Mouse (Mus musculus) MN1 (cell line): ENCODE results near the gene Ntm.

Source experiments
- DNase-seq: peaks from one replicate; pipeline ENCODE4 v3.0.0-alpha.2; 2016; ENCODE audit warnings: low spot score

Gene Ntm

GRCm38 (mm10) chr9:29473418-29473817, 489.5 kb downstream of the Ntm start:
- DNase-seq, result no peak

GRCm38 (mm10) chr9:29472226-29472625, 490.7 kb downstream of the Ntm start:
- DNase-seq, result no peak

DNA sequence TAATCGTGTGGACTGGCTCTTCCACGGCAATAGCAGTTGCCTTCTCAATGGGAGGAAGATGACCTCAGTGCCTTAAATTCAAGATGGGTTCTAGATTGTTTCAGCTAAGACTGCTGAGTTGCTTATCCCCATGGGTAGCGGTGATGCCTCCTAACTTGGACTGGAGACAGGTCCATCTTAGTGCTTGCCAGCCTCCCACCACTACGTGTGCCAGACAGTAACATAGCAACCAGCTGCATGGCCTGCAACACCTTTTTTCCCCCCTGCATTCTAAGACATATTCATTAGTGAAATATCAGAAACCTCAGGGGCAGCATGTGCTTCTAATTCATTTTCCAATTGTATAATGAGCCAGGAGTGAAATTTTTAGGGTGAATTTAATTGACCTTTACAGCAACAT, 498.2 kb downstream of the Ntm start:
- no peak for DNase-seq

GRCm38 (mm10) chr9:29462970-29463593, 499.9 kb downstream of the Ntm start:
- DNase-seq, result no peak

GRCm38 (mm10) chr9:29457976-29458572, 504.9 kb downstream of the Ntm start:
- DNase-seq, result no peak

GRCm38 (mm10) chr9:29456014-29456413, 506.9 kb downstream of the Ntm start:
- DNase-seq, result no peak

DNA sequence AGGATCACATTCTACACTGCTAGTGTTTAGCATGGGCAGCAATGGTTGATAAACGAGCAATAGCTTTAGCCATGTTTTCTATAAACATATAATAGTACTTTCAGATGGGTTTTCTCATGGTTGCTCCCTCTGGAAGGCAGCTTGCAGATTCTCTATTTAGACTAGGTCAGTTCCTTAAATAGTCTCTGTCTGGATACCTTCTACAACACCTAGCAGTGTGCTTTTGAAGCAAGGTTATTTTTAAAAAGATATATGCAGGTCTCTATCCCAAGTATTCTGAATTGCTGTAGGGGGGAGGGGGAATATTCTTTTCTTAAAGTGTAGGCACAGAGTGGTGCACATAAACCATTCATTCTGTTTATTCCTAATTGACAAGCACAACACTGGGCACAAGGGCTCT, 511.7 kb downstream of the Ntm start:
- no peak for DNase-seq

DNA sequence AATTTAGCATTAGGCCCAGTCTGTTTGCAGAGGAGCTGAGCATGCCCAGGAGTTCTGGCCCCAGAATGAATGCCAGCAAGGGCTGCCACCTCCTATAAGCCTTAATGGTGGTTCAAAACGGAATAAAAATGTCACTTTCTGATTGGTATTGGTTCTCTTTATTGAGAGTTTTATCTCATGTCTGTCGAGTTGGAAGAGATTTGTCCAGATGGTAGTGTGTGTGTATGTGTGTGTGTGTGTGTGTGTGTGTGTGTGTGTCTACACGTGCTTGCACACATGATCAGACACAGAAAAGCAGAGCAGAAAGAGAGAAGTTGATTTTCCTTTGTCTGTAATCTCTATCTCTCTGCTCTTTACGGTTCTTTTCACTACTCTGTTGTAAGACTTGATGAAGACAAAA, 518.9 kb downstream of the Ntm start:
- DNase-seq, result no peak

GRCm38 (mm10) chr9:29439401-29439800, 523.5 kb downstream of the Ntm start:
- no peak for DNase-seq

- no peak for DNase-seq
Measured at GRCm38 (mm10) chr9:29434611-29435010, 528.3 kb downstream of the Ntm start.

DNA sequence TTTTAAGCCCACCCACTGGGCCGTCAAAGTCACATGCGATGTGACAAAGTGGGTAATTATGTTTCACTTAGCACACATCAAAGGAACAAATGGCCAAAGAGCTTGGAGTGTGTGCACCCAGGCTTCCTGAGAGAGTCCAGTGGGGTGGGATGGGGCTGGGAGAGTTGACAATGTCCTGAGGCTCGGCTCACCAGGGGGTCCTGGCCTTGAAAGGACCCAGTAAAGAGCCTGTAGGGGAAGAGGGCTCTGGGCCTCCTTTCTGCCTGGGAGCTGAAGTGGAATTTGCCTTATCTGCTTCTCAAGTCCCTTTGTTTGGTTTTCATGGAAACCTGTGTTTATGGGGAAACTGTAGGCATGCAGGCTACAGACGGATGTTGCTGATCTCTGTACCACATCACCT, 529.0 kb downstream of the Ntm start:
- DNase-seq, result no peak

DNA sequence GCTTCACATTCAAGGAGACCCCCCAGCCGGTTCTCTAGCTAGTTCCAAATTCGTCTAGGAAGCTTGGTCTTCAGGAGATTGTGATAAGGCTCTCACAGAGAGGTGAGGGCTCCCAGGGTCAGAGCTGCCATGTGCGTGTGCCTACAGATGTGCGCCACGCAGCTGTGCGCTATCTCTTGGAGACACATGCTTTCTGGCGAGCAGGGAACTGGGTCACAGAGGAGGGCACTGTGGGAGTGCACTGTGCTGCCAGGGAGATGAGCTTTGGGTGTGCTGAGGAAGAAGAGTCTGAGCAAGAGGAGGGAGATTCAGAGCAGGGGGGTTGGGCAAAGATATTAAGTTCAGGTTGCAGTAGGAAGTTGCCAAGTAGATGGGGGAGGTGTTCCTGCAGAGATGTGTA, 529.8 kb downstream of the Ntm start:
- DNase-seq, result no peak

- DNase-seq, result no peak
Measured at GRCm38 (mm10) chr9:29431590-29431989, 531.4 kb downstream of the Ntm start.

- DNase-seq, result no peak
Measured at GRCm38 (mm10) chr9:29430189-29430588, 532.8 kb downstream of the Ntm start.

DNA sequence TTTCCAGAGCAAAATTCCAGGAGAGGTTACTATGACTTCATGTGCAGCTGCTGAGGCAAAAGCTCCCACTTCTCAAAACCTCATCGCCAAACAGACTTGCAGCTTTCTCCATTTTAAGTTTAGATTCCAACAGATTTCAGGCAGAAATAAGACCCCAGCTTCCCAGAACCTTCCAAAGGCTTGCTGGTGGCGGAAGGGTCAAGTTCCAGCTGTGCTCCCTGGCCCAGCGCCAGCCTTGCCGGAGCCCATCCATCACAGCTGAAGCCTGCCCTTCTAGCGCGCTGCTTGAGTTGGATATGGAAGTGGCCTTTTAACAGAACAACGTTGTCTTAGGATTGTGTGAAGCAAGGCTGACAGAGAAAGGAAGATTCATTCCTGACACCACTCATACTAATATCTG, 534.6 kb downstream of the Ntm start:
- no peak for DNase-seq

- DNase-seq, result no peak
Measured at GRCm38 (mm10) chr9:29426261-29426660, 536.7 kb downstream of the Ntm start.

DNA sequence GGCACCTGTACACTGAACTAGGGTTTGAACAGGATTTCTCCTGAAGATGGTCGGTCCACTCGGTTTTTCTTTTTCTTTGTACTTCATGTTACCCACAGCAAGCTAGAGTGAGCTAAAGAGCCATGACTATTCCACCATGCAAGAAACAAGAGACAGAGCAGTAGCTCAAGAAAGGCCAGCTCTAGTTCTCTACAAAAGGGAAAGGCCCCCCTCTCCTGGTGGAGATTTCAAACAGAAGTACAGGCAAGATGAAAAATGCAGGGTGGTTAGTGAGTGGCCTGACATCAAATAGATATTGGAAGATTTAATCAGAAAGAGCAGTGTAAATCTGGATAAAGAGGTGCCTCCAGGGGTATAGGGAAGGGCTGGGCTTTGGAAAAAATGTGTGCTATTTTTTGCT, 547.4 kb downstream of the Ntm start:
- DNase-seq, result no peak

DNA sequence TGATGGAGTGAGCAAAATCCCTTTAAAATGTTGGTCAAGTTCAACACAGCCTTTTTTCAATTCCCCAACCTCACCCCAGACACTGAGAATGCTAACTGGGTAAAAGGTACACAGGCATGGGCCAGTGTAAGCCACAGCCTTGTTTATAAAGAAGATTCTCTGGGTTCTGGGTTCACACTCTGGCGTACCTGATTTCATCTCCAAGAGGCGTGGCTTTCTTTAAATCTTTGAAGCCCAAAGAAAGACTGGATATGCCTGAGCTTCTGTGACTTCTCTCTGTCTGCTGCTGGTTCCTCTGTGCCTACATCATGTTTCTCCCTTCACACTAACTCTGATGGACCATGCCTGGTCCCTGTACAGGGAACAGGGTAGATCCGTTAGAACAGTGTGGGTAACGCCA, 549.8 kb downstream of the Ntm start:
- DNase-seq, result no peak

- no peak for DNase-seq
Measured at GRCm38 (mm10) chr9:29412181-29412771, 550.7 kb downstream of the Ntm start.

- no peak for DNase-seq
Measured at GRCm38 (mm10) chr9:29411408-29412180, 551.3 kb downstream of the Ntm start.

DNA sequence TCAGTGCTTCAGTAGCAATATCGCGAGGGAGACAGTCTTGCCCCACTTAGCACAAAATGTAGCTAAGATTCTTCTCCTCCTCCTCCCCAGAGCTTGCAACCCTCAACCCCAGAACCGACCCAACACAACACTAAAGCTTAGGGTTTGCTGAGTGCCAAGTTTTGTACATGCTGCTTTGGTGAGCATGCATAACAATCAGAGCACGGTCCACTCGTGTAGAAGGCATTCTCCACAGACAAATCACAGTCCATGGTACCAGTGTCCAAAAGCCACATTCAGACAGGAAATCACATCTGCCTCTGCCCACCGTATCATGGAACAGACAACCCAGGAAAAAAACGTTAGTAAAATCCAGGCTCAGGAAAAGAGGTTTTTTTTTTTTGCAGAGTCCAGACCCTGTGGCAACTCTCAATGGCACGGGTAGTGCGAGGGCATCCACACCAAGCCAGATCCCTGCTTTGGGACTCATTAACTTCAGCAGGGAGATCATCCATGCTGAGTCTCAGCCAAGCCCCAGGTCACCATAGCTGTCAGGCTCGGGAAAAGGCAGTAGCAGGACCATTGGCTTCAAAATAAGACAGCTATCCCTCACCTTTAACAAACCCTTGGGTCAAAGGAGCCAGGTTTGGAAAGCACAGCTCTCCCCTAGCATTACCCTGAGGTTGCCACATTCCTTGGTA, 552.1 kb downstream of the Ntm start:
- DNase-seq, result no peak

- no peak for DNase-seq
Measured at GRCm38 (mm10) chr9:29410284-29410683, 552.7 kb downstream of the Ntm start.
